Mouse (Mus musculus) heart, embryonic 15.5 days (tissue): Measurements from ENCODE around the gene Sod3. TPM values are rescaled to one million over a fixed set of nuclear protein-coding genes. Genes with fewer than 3 reads are reported as not detected.

ENCODE experiments used
- ATAC-seq: fragments of 200-750 bp; cut with Nextera tagmentation; replicated peaks from 2 replicates; pipeline ENCODE4 v1.8.0; 2017; ENCODE audit warnings: low read depth, moderate TSS enrichment; ENCODE audit not compliant: insufficient number of reproducible peaks, insufficient read depth, low FRiP score
- H3K27ac ChIP-seq: fragments of 300-500 bp; sonication (generic); 2 replicates; pipeline ENCODE4 v1.5.1; 2015; ENCODE audit warnings: mild to moderate bottlenecking, inconsistent platforms
- H3K27me3 ChIP-seq: fragments of 300-500 bp; sonication (generic); 2 replicates; pipeline ENCODE4 v1.6.1; 2015; ENCODE audit warnings: inconsistent platforms
- H3K36me3 ChIP-seq: fragments of 300-500 bp; sonication (generic); 2 replicates; pipeline ENCODE4 v1.6.1; 2015; ENCODE audit warnings: mild to moderate bottlenecking, inconsistent platforms
- H3K4me1 ChIP-seq: fragments of 300-500 bp; sonication (generic); replicated peaks from 2 replicates; pipeline ENCODE4 v1.6.1; 2015; ENCODE audit warnings: inconsistent platforms
- H3K4me2 ChIP-seq: fragments of 300-500 bp; sonication (generic); 2 replicates; pipeline ENCODE4 v1.6.1; 2015; ENCODE audit warnings: inconsistent platforms, mild to moderate bottlenecking, moderate library complexity
- H3K4me3 ChIP-seq: fragments of 300-500 bp; sonication (generic); 2 replicates; pipeline ENCODE4 v1.5.1; 2015; ENCODE audit warnings: mild to moderate bottlenecking, inconsistent platforms
- H3K9ac ChIP-seq: fragments of 300-500 bp; sonication (generic); 2 replicates; pipeline ENCODE4 v1.6.1; 2015; ENCODE audit warnings: mild to moderate bottlenecking, inconsistent platforms
- H3K9me3 ChIP-seq: fragments of 300-500 bp; sonication (generic); replicated peaks from 2 replicates; pipeline ENCODE4 v1.6.1; 2016; ENCODE audit warnings: inconsistent platforms
- WGBS: fragments of 180-500 bp; shearing (Covaris S2); methylation state at CpG from one replicate; pipeline ENCODE4 v1.1.7; 2015; ENCODE audit warnings: mixed read lengths; 5-methylcytosine and 5-hydroxymethylcytosine counted together
- polyA plus RNA-seq: library from polyadenylated mRNA; unstranded; fragments of >200 nt; fragmentation: Nextera tagmentation; extraction: Ambion mirVana; gene quantifications from 2 replicates; pipeline ENCODE4 v1.2.1, GENCODE M21; 2015

Sod3 gene
- polyA plus RNA-seq: 1.3 and 2.0 TPM in 2 replicates

GRCm38 (mm10) chr5:52363468-52364150 lies at the start of gene Sod3:
Gene Sod3, plus strand, starts transcription at chr5:52363791.
- 23% methylated on average over 11 of the region's 11 CpGs for WGBS
- peaks cover 10% of the 10 kb centered on the region for H3K4me1 ChIP-seq
- ATAC-seq: peak; percentile 53; the same call in 1 of the 2 replicates
- H3K4me2 ChIP-seq: peak within 1 kb of the TSS; percentile 21; the same call in 1 of the 2 replicates
- H3K36me3 ChIP-seq: no peaks in the 10 kb centered on the region
- H3K9ac ChIP-seq: no peak within 1 kb of the TSS
- no peak within 1 kb of the TSS for H3K4me3 ChIP-seq
- no peak within 1 kb of the TSS for H3K27ac ChIP-seq
- peaks cover 7% of the 10 kb centered on the region; the same call in 1 of the 2 replicates for H3K27me3 ChIP-seq
- no peaks in the 10 kb centered on the region for H3K9me3 ChIP-seq

GRCm38 (mm10) chr5:52316926-52317325 lies 46.7 kb upstream of the Sod3 start:
- no peaks in the 10 kb centered on the region for H3K9me3 ChIP-seq
- no peak for ATAC-seq
- 69% methylated on average over 7 of the region's 7 CpGs for WGBS

GRCm38 (mm10) chr5:52319499-52319898 lies 44.1 kb upstream of the Sod3 start:
- 53% methylated on average over 8 of the region's 8 CpGs for WGBS
- no peaks in the 10 kb centered on the region for H3K9me3 ChIP-seq
- H3K4me1 ChIP-seq: no peaks in the 10 kb centered on the region
- no peaks in the 10 kb centered on the region for H3K27me3 ChIP-seq
- H3K27ac ChIP-seq: no peak overlapping the region
- H3K9ac ChIP-seq: no peak overlapping the region
- H3K36me3 ChIP-seq: no peaks in the 10 kb centered on the region
- no peak overlapping the region for H3K4me3 ChIP-seq
- no peak for ATAC-seq
- no peak overlapping the region for H3K4me2 ChIP-seq

More at GRCm38 (mm10) chr5:52316926-52317325, 46.7 kb upstream of the Sod3 start:
- no peaks in the 10 kb centered on the region for H3K27me3 ChIP-seq
- no peaks in the 10 kb centered on the region for H3K4me1 ChIP-seq
- no peak overlapping the region for H3K4me2 ChIP-seq
- no peak overlapping the region for H3K4me3 ChIP-seq
- no peak overlapping the region for H3K27ac ChIP-seq
- H3K9ac ChIP-seq: no peak overlapping the region
- H3K36me3 ChIP-seq: no peaks in the 10 kb centered on the region

- no peaks in the 10 kb centered on the region for H3K27me3 ChIP-seq
- H3K9me3 ChIP-seq: no peaks in the 10 kb centered on the region
- no peaks in the 10 kb centered on the region for H3K4me1 ChIP-seq
- no peak overlapping the region for H3K4me3 ChIP-seq
- no peak overlapping the region for H3K4me2 ChIP-seq
- H3K36me3 ChIP-seq: no peaks in the 10 kb centered on the region
- no peak; the same call in 1 of the 2 replicates for ATAC-seq
- no peak overlapping the region for H3K27ac ChIP-seq
- H3K9ac ChIP-seq: no peak overlapping the region
- WGBS: 29% methylated on average over 8 of the region's 8 CpGs
These were observed 31.5 kb upstream of the Sod3 start for GRCm38 (mm10) chr5:52332120-52332519.

- H3K9ac ChIP-seq: no peak overlapping the region
- no peak overlapping the region for H3K4me3 ChIP-seq
- 57% methylated on average over 3 of the region's 3 CpGs for WGBS
- no peaks in the 10 kb centered on the region for H3K4me1 ChIP-seq
- no peak for ATAC-seq
- no peaks in the 10 kb centered on the region for H3K9me3 ChIP-seq
- no peak overlapping the region for H3K4me2 ChIP-seq
- H3K27me3 ChIP-seq: no peaks in the 10 kb centered on the region
- H3K36me3 ChIP-seq: no peaks in the 10 kb centered on the region
- no peak overlapping the region for H3K27ac ChIP-seq
These were observed 28.0 kb upstream of the Sod3 start for GRCm38 (mm10) chr5:52335590-52335989.

GRCm38 (mm10) chr5:52339134-52339533 lies 24.5 kb upstream of the Sod3 start:
- no peak for ATAC-seq
- H3K9me3 ChIP-seq: no peaks in the 10 kb centered on the region
- no peaks in the 10 kb centered on the region for H3K4me1 ChIP-seq
- no peaks in the 10 kb centered on the region for H3K27me3 ChIP-seq
- H3K4me3 ChIP-seq: no peak overlapping the region
- H3K27ac ChIP-seq: no peak overlapping the region
- no peak overlapping the region for H3K9ac ChIP-seq
- 57% methylated on average over 2 of the region's 2 CpGs for WGBS
- H3K36me3 ChIP-seq: no peaks in the 10 kb centered on the region
- no peak overlapping the region for H3K4me2 ChIP-seq

- no peak overlapping the region for H3K27ac ChIP-seq
- H3K9me3 ChIP-seq: no peaks in the 10 kb centered on the region
- no peak overlapping the region for H3K4me2 ChIP-seq
- H3K9ac ChIP-seq: no peak overlapping the region
- no peak overlapping the region for H3K4me3 ChIP-seq
- H3K36me3 ChIP-seq: no peaks in the 10 kb centered on the region
- WGBS: 57% methylated on average over 2 of the region's 2 CpGs
- H3K4me1 ChIP-seq: no peaks in the 10 kb centered on the region
- no peaks in the 10 kb centered on the region for H3K27me3 ChIP-seq
- no peak for ATAC-seq
These were observed 16.7 kb upstream of the Sod3 start for GRCm38 (mm10) chr5:52346890-52347289.

GRCm38 (mm10) chr5:52350451-52350850 lies 13.1 kb upstream of the Sod3 start:
- Histone ChIP-seq H3K27ac (no peak overlapping the region), H3K9me3 (no peaks in the 10 kb centered on the region), H3K27me3 (no peaks in the 10 kb centered on the region), H3K36me3 (no peaks in the 10 kb centered on the region), H3K4me3 (no peak overlapping the region), H3K9ac (no peak overlapping the region), H3K4me2 (no peak overlapping the region), H3K4me1 (no peaks in the 10 kb centered on the region)
- 70% methylated on average over 2 of the region's 2 CpGs for WGBS
- no peak for ATAC-seq

GRCm38 (mm10) chr5:52351561-52351960 lies 12.0 kb upstream of the Sod3 start:
- 75% methylated on average over 2 of the region's 2 CpGs for WGBS
- Histone ChIP-seq H3K27me3 (no peaks in the 10 kb centered on the region), H3K27ac (no peak overlapping the region), H3K4me2 (no peak overlapping the region), H3K4me1 (no peaks in the 10 kb centered on the region), H3K9ac (no peak overlapping the region), H3K36me3 (no peaks in the 10 kb centered on the region), H3K4me3 (no peak overlapping the region), H3K9me3 (no peaks in the 10 kb centered on the region)
- ATAC-seq: no peak

- H3K4me1 ChIP-seq: no peaks in the 10 kb centered on the region
- H3K9ac ChIP-seq: no peak overlapping the region
- no peaks in the 10 kb centered on the region for H3K27me3 ChIP-seq
- no peak overlapping the region for H3K27ac ChIP-seq
- no peaks in the 10 kb centered on the region for H3K36me3 ChIP-seq
- H3K9me3 ChIP-seq: no peaks in the 10 kb centered on the region
- H3K4me2 ChIP-seq: no peak overlapping the region
- H3K4me3 ChIP-seq: no peak overlapping the region
- WGBS: 68% methylated on average over 5 of the region's 5 CpGs
- no peak for ATAC-seq
These were observed 10.9 kb upstream of the Sod3 start for GRCm38 (mm10) chr5:52352730-52353129.

- Histone ChIP-seq H3K9ac (no peak overlapping the region), H3K9me3 (no peaks in the 10 kb centered on the region), H3K27ac (no peak overlapping the region), H3K36me3 (no peaks in the 10 kb centered on the region), H3K4me3 (no peak overlapping the region), H3K27me3 (no peaks in the 10 kb centered on the region), H3K4me2 (no peak overlapping the region), H3K4me1 (no peaks in the 10 kb centered on the region)
- ATAC-seq: no peak
- WGBS: 57% methylated on average over 4 of the region's 4 CpGs
These were observed 9.2 kb upstream of the Sod3 start for GRCm38 (mm10) chr5:52354441-52354840.

GRCm38 (mm10) chr5:52355612-52356011 lies 8.0 kb upstream of the Sod3 start:
- H3K27ac ChIP-seq: no peak overlapping the region
- WGBS: 73% methylated on average over 7 of the region's 7 CpGs
- peaks cover 3% of the 10 kb centered on the region; the same call in 1 of the 2 replicates for H3K4me1 ChIP-seq
- ATAC-seq: no peak
- no peaks in the 10 kb centered on the region for H3K9me3 ChIP-seq
- no peak overlapping the region for H3K9ac ChIP-seq
- no peak overlapping the region for H3K4me2 ChIP-seq
- H3K27me3 ChIP-seq: no peaks in the 10 kb centered on the region
- no peaks in the 10 kb centered on the region for H3K36me3 ChIP-seq
- no peak overlapping the region for H3K4me3 ChIP-seq
